Mouse (Mus musculus) heart, adult 2 months (tissue): ENCODE measurements around the gene 1700029H14Rik.

ENCODE experiments used
- CTCF ChIP-seq: fragments of 200-600 bp; IDR thresholded peaks from 2 replicates; pipeline ENCODE4 v1.8.1; 2022; ENCODE audit warnings: antibody characterized with exemption, mild to moderate bottlenecking, moderate library complexity
- POLR2A ChIP-seq: fragments of 200-500 bp; IDR thresholded peaks from 2 replicates; pipeline ENCODE4 v1.6.1; 2011; ENCODE audit warnings: mild to moderate bottlenecking, low read depth, low read length, control low read depth; ENCODE audit not compliant: insufficient read depth

GRCm38 (mm10) chr8:13611702-13612101, 49.4 kb upstream of the 1700029H14Rik start:
- TF ChIP-seq CTCF (no peak), POLR2A (no peak)
